Mouse (Mus musculus): Measurements from ENCODE around the gene Akap4.

Gene Akap4

GRCm38 (mm10) chrX:7067219-7067618, at the start of gene Akap4:
Akap4 (plus strand) TSS chrX:7067519.
- no peak for DNase-seq

- no peak for DNase-seq
Observed at GRCm38 (mm10) chrX:7041519-7041918, 25.8 kb upstream of the Akap4 start, which contains the start of gene Ccnb3. Ccnb3 (minus strand) TSS chrX:7041619.

GRCm38 (mm10) chrX:7057056-7057455, 10.3 kb upstream of the Akap4 start:
- no peak for DNase-seq

GRCm38 (mm10) chrX:7057634-7058033, 9.7 kb upstream of the Akap4 start:
- DNase-seq, result no peak

- DNase-seq, result no peak
Observed at GRCm38 (mm10) chrX:7064109-7064508, 3.2 kb upstream of the Akap4 start.

GRCm38 (mm10) chrX:7068002-7068401, 683 bp downstream of the Akap4 start:
- no peak for DNase-seq

GRCm38 (mm10) chrX:7079820-7080429, 12.6 kb downstream of the Akap4 start:
- DNase-seq, result no peak

- no peak for DNase-seq
Observed at GRCm38 (mm10) chrX:7085878-7086277, 18.6 kb downstream of the Akap4 start.

- DNase-seq, result no peak
Observed at GRCm38 (mm10) chrX:7090323-7090722, 23.0 kb downstream of the Akap4 start.

- no peak for DNase-seq
Observed at GRCm38 (mm10) chrX:7102280-7102679, 35.0 kb downstream of the Akap4 start.

- DNase-seq, result no peak
Observed at GRCm38 (mm10) chrX:7114885-7115284, 47.6 kb downstream of the Akap4 start.

GRCm38 (mm10) chrX:7121618-7122280, 54.4 kb downstream of the Akap4 start:
- DNase-seq, result no peak
